Mouse (Mus musculus): ENCODE measurements around the gene Neo1.

GRCm38 (mm10) chr9:59072076-59072777 lies 36.0 kb upstream of the Neo1 start:
- no peak for TF ChIP-seq POLR2A (IDR thresholded peaks at IDR 0.05; ENCODE audit: low read depth, low read length)
- TF ChIP-seq CTCF (IDR thresholded peaks at IDR 0.05; ENCODE audit: extremely low read depth, insufficient read depth, insufficient read length, insufficient replicate concordance) = no peak

Data from spleen, adult 2 months (tissue).